Mouse (Mus musculus): Measurements from ENCODE around the gene Gabarap.

- no peak for TF ChIP-seq CTCF (IDR thresholded peaks at IDR 0.05; ENCODE audit: control insufficient read depth, insufficient read depth, insufficient replicate concordance, low read depth, low read length)
- no peak for TF ChIP-seq POLR2A (IDR thresholded peaks at IDR 0.05; ENCODE audit: control insufficient read depth, low read depth, low read length)
Measured at GRCm38 (mm10) chr11:70031321-70031670, 40.4 kb downstream of the Gabarap start.
